8 mouse cellular contexts compared by ENCODE assay signal in genomic region chr19:5447515-5448353, GRCm38 (mm10). TPM values are rescaled to one million over a fixed set of nuclear protein-coding genes. Genes with fewer than 3 reads are reported as not detected.
DNase-seq lines count a peak whose midpoint lies in the region; ATAC-seq and TF ChIP-seq lines count a peak whose summit lies in the region.

Fosl1 (plus strand) TSS chr19:5447547.

- no peaks in the 10 kb centered on the region for H3K9me3 ChIP-seq in midbrain, postnatal 0 days (ENCODE audit: low read length)
- no peaks in the 10 kb centered on the region for H3K9me3 ChIP-seq in stomach, embryonic 15.5 days

- TF ChIP-seq POLR2A in liver, adult 2 months (IDR thresholded peaks at IDR 0.05; ENCODE audit: extremely low read depth, insufficient read depth, low read length) = no peak

- peaks cover 16% of the 10 kb centered on the region for H3K27me3 ChIP-seq in liver, adult 2 months (ENCODE audit: control insufficient read depth, insufficient read depth, low read length)
- H3K27me3 ChIP-seq in midbrain, postnatal 0 days (ENCODE audit: insufficient read depth, low read length) = peaks cover 44% of the 10 kb centered on the region
- H3K27me3 ChIP-seq in stomach, embryonic 15.5 days (replicated peaks) = peaks cover 26% of the 10 kb centered on the region; the same call in 1 of the 2 replicates

- no peak for TF ChIP-seq CTCF in liver, adult 2 months (IDR thresholded peaks at IDR 0.05; ENCODE audit: low read depth, low read length)
- no peak for TF ChIP-seq CTCF in midbrain, postnatal 0 days (IDR thresholded peaks at IDR 0.05)

- WGBS in liver, adult 2 months = 2% methylated on average over 70 of the region's 70 CpGs
- WGBS in midbrain, postnatal 0 days = under 1% methylated on average over 70 of the region's 70 CpGs
- WGBS in stomach, embryonic 15.5 days = 1% methylated on average over 70 of the region's 70 CpGs

- peak within 1 kb of the TSS; percentile 65 for H3K4me3 ChIP-seq in liver, adult 2 months (ENCODE audit: insufficient read depth, low read depth, low read length)
- peak within 1 kb of the TSS; percentile 47 for H3K4me3 ChIP-seq in midbrain, postnatal 0 days (ENCODE audit: low read depth, low read length)
- H3K4me3 ChIP-seq in stomach, embryonic 15.5 days (replicated peaks) = peak within 1 kb of the TSS; percentile 58

- ATAC-seq in inflammation-experienced regulatory T-cells, adult 6 months = peak; percentile 92
- peak; percentile 47; the same call in 1 of the 2 replicates for ATAC-seq in midbrain, postnatal 0 days (ENCODE audit: low FRiP score)
- ATAC-seq in stomach, embryonic 15.5 days (ENCODE audit: insufficient read depth, low FRiP score, low read depth) = peak; percentile 44

- H3K79me2 ChIP-seq in liver, adult 2 months (ENCODE audit: control insufficient read depth, insufficient read depth, low read length) = no peaks in the 10 kb centered on the region

- H3K9ac ChIP-seq in liver, adult 2 months (ENCODE audit: low read depth, low read length) = no peak within 1 kb of the TSS
- peak within 1 kb of the TSS; percentile 42; the same call in 1 of the 2 replicates for H3K9ac ChIP-seq in midbrain, postnatal 0 days (replicated peaks; ENCODE audit: low read length, poor library complexity, severe bottlenecking)
- H3K9ac ChIP-seq in stomach, embryonic 15.5 days = no peak within 1 kb of the TSS; the same call in 1 of the 2 replicates

- peak; percentile 69 to 82 for DNase-seq in heart, adult 18-20 months
- no peak for DNase-seq in heart, adult 8-10 months (ENCODE audit: low spot score)
- peak; percentile 61 for DNase-seq in cerebellum, adult 8-10 months
- DNase-seq in frontal cortex, postnatal 25 days (ENCODE audit: low spot score in 2 of 2) = peak; percentile 51 to 54
- DNase-seq in liver, adult 2 months (ENCODE audit: extremely low read depth, low read depth, low spot score) = no peak
- peak; percentile 42 for DNase-seq in midbrain, postnatal 0 days (ENCODE audit: low spot score)

- H3K36me3 ChIP-seq in liver, adult 2 months (ENCODE audit: control insufficient read depth, insufficient read depth, low read length) = no peaks in the 10 kb centered on the region
- H3K36me3 ChIP-seq in midbrain, postnatal 0 days (ENCODE audit: insufficient read depth, low read length) = no peaks in the 10 kb centered on the region
- no peaks in the 10 kb centered on the region for H3K36me3 ChIP-seq in stomach, embryonic 15.5 days

- peak within 1 kb of the TSS; percentile 97 for H3K4me2 ChIP-seq in midbrain, postnatal 0 days (ENCODE audit: low read depth, low read length, poor library complexity, severe bottlenecking)
- peak within 1 kb of the TSS; percentile 98 for H3K4me2 ChIP-seq in stomach, embryonic 15.5 days

- peaks cover 5% of the 10 kb centered on the region for H3K4me1 ChIP-seq in liver, adult 2 months (ENCODE audit: control insufficient read depth, insufficient read depth, low read length)
- H3K4me1 ChIP-seq in midbrain, postnatal 0 days (ENCODE audit: insufficient read depth, low read length) = 0 out of 2 replicates have a peak, but pooled peaks cover 4% of the 10 kb centered on the region
- peaks cover 14% of the 10 kb centered on the region for H3K4me1 ChIP-seq in stomach, embryonic 15.5 days

- H3K27ac ChIP-seq in liver, adult 2 months (replicated peaks; ENCODE audit: insufficient read depth, low read depth, low read length) = no peak within 1 kb of the TSS
- H3K27ac ChIP-seq in midbrain, postnatal 0 days (ENCODE audit: low read depth, low read length) = no peak within 1 kb of the TSS
- no peak within 1 kb of the TSS for H3K27ac ChIP-seq in stomach, embryonic 15.5 days

RNA-seq across cellular contexts. Expression of gene Fosl1, which starts in this region (rescaled TPM):
- total RNA-seq in heart, adult 18-20 months (2021) = not detected
- total RNA-seq in heart, adult 8-10 months (2022) = under 1 TPM in 2 of 4 experiments, not detected in 2; 0.14 to 0.23 TPM
- polyA plus RNA-seq in inflammation-experienced regulatory T-cells, adult 6 months (2017; shearing (Covaris generic)) = not detected
- total RNA-seq in liver, adult 2 months (2014; rRNA removed) = not detected in 2 replicates
- not detected in 2 replicates for polyA plus RNA-seq in liver, adult 2 months (2012; rRNA removed)
- total RNA-seq in midbrain, postnatal 0 days (2014; rRNA removed) = 0.11 TPM in 1 of 2 replicates, not detected in the other
- polyA plus RNA-seq in midbrain, postnatal 0 days (2015; fragmentation: Nextera tagmentation; extraction: Ambion mirVana) = not detected in 2 replicates
- not detected in 2 replicates for polyA plus RNA-seq in stomach, embryonic 15.5 days (2015; fragmentation: Nextera tagmentation; extraction: Ambion mirVana)

Comparison
In these comparisons a context has a peak if more than half of its experiments do, and no peak if none do; other contexts are left out.
1. Peak in DNase-seq in heart, adult 18-20 months; RNA of the gene not detected or under 1 TPM.
2. Peak in ATAC-seq in inflammation-experienced regulatory T-cells, adult 6 months; RNA of the gene not detected or under 1 TPM.
3. Peak in DNase-seq, ATAC-seq, H3K4me3 ChIP-seq, H3K9ac ChIP-seq and H3K4me2 ChIP-seq in midbrain, postnatal 0 days; RNA of the gene not detected or under 1 TPM.
4. Peak in ATAC-seq, H3K4me3 ChIP-seq and H3K4me2 ChIP-seq in stomach, embryonic 15.5 days; RNA of the gene not detected or under 1 TPM.
5. DNase-seq: peak in cerebellum, adult 8-10 months (single experiment) and frontal cortex, postnatal 25 days (2 of 2); none in heart, adult 8-10 months (single experiment) and liver, adult 2 months (single experiment).
6. Peak in every context shown above with its lines, with median percentiles within 50 percentile points of each other: ATAC-seq and H3K4me3 ChIP-seq.